16 mouse cellular contexts compared by ENCODE assay signal in genomic region chr2:74865414-74865813, GRCm38 (mm10).
"Had no signal": no experiment of that assay in that cellular context is flagged by ENCODE, and none has a peak within 500 bp of the region (broad histone marks: within the 10 kb centered on the region; RNA-seq: fewer than 3 reads in every experiment).

No protein-coding gene starts in this region.

- H3K27me3 ChIP-seq: kidney, embryonic 15.5 days; limb, embryonic 15.5 days; lung, embryonic 15.5 days; midbrain, embryonic 15.5 days; neural tube, embryonic 12.5 days; stomach, embryonic 15.5 days had no signal

- H3K36me3 ChIP-seq: midbrain, embryonic 15.5 days; stomach, embryonic 15.5 days had no signal

- H3K27ac ChIP-seq: kidney, embryonic 15.5 days; left cerebral cortex, adult 2 months; limb, embryonic 15.5 days; lung, embryonic 15.5 days; midbrain, embryonic 10.5 days; midbrain, embryonic 15.5 days; neural tube, embryonic 12.5 days; stomach, embryonic 15.5 days had no signal

- H3K4me1 ChIP-seq: kidney, embryonic 15.5 days; limb, embryonic 15.5 days; lung, embryonic 15.5 days; midbrain, embryonic 10.5 days; midbrain, embryonic 15.5 days; neural tube, embryonic 12.5 days; stomach, embryonic 15.5 days had no signal

- H3K9ac ChIP-seq: kidney, embryonic 15.5 days; limb, embryonic 15.5 days; lung, embryonic 15.5 days; midbrain, embryonic 15.5 days; neural tube, embryonic 12.5 days; stomach, embryonic 15.5 days had no signal

- H3K4me2 ChIP-seq: kidney, embryonic 15.5 days; limb, embryonic 15.5 days; lung, embryonic 15.5 days; midbrain, embryonic 15.5 days; neural tube, embryonic 12.5 days; stomach, embryonic 15.5 days had no signal

- DNase-seq: kidney, adult 2 months; kidney, postnatal 25 days; lung, postnatal 14 days; retina, postnatal 1 day; right cerebral cortex, postnatal 4 days; thymus, adult 2 months; thymus, postnatal 25 days had no signal

- H3K4me3 ChIP-seq: kidney, embryonic 15.5 days; left cerebral cortex, adult 2 months; limb, embryonic 15.5 days; lung, embryonic 15.5 days; midbrain, embryonic 10.5 days; midbrain, embryonic 15.5 days; neural tube, embryonic 12.5 days; stomach, embryonic 15.5 days had no signal

- H3K9me3 ChIP-seq: kidney, embryonic 15.5 days; limb, embryonic 15.5 days; lung, embryonic 15.5 days; midbrain, embryonic 10.5 days; midbrain, embryonic 15.5 days; stomach, embryonic 15.5 days had no signal

- ATAC-seq: intestine, embryonic 16.5 days; midbrain, embryonic 15.5 days had no signal
